Mouse (Mus musculus) bone marrow macrophage, adult 2 months (primary cell): Measurements from ENCODE around the gene Washc4.

Source experiments
- CTCF ChIP-seq: IDR thresholded peaks from 2 replicates; pipeline ENCODE4 v1.5.1; 2012; ENCODE audit warnings: low read depth, mild to moderate bottlenecking, low read length, moderate library complexity
- POLR2A ChIP-seq: IDR thresholded peaks from 2 replicates; pipeline ENCODE4 v1.6.1; 2012; ENCODE audit warnings: mild to moderate bottlenecking, low read depth, low read length, borderline replicate concordance

- no peak for TF ChIP-seq CTCF
- no peak for TF ChIP-seq POLR2A
These were observed 29.8 kb upstream of the Washc4 start for GRCm38 (mm10) chr10:83513736-83514135.
